Mouse (Mus musculus) skeletal muscle tissue, adult 2 months (tissue): Measurements from ENCODE around the gene Ucn2.

Source experiments
- DNase-seq: peaks from one replicate; pipeline ENCODE4 v3.0.0-alpha.2; 2012; ENCODE audit warnings: low read depth, low spot score

Gene Ucn2

DNA sequence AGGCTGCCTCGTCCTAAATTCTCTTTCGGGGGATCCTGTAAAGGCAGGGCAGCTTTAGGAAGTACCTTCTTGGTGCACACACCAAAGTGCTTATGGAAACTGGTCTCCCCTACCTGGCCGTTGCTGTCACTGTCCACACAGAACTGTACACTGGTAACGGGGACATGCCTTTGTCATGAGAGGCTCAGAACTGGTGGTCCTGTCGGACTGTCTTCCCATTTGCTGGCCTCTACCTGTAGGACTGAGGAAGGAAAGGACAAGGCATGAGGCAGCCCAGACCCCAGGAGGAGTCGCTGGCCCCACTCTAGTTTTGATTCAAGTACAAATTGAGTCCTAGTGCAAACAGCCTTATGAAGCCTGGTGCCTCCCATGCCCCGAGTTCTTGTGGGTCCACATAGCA lies 45.2 kb downstream of the Ucn2 start:
- no peak for DNase-seq

DNA sequence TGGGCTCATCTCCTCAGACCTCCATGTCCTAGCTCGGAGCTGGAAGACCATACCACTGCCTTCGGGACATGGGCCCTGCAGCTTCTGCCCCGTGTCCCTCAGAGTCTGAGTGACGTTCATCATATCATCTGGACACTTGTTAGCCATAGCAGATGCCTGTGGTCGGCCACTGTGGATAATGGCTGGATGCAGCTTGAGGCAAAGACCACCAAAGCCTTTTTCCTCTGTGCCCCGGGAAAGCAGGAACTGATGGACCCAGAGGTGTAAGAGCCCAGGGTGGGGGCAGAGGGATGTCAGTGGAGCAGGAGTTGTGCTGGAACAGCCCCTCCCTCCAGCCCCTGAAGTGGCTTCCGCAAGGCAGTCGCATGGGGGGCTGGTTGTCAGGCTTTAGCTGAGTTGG lies 45.9 kb downstream of the Ucn2 start:
- DNase-seq: no peak

DNA sequence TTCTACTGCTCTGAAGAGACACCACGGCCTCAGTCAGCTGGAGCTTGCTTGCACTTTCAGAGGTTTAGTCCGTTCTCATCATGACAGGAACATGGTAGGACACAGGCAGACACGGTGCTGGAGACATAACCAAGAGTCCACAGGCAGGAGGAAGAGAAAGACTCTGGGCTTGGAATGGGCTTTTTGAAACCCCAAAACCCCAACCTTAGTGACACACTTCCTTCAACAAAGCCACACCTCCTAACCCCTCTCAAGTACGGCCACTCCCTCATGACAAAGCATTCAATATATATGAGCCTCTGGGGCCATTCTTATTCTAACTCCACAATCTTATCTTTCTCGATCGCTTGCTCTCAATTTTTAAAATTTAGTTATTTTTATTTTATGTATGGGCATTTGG lies 46.6 kb downstream of the Ucn2 start:
- no peak for DNase-seq
